Mouse (Mus musculus): ENCODE results near the gene Ulk2.
"Not testable (repeated sequence)": the region's sequence is repeated elsewhere in the genome, so short reads cannot be mapped to it uniquely, and the experiment has no call there.

The Ulk2 gene

GRCm38 (mm10) chr11:61854988-61855411 is at the start of gene Ulk2:
Ulk2 (minus strand) TSS chr11:61855073.
- peak; percentile 91 for DNase-seq (ENCODE audit: low spot score)

DNA sequence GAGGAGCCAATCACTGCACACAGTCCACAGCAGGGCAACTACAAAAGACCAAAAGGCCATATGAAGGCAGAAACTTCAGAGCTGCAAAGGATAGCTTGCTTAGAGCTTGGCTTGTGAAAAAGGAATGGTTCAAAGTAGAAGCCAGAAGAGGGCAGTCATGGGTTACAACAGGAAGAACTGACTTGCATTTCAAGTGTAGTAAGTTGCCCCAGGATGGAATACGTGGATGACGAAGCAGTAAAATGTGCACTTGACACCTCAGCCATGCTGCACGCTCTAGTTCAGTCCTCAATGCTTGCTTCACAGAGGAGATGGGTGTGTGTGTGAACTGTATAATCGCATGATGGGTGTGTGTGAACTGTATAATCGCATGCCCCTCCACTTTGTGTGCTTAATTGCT is 27.3 kb upstream of the Ulk2 start:
- peak; percentile 5 for DNase-seq (ENCODE audit: low spot score)

GRCm38 (mm10) chr11:61879921-61880320 is 25.0 kb upstream of the Ulk2 start:
- no peak for DNase-seq (ENCODE audit: low spot score)

GRCm38 (mm10) chr11:61871881-61872280 is 17.0 kb upstream of the Ulk2 start:
- no peak for DNase-seq (ENCODE audit: low spot score)

GRCm38 (mm10) chr11:61866856-61867255 is 12.0 kb upstream of the Ulk2 start:
- DNase-seq (ENCODE audit: low spot score): no peak

DNA sequence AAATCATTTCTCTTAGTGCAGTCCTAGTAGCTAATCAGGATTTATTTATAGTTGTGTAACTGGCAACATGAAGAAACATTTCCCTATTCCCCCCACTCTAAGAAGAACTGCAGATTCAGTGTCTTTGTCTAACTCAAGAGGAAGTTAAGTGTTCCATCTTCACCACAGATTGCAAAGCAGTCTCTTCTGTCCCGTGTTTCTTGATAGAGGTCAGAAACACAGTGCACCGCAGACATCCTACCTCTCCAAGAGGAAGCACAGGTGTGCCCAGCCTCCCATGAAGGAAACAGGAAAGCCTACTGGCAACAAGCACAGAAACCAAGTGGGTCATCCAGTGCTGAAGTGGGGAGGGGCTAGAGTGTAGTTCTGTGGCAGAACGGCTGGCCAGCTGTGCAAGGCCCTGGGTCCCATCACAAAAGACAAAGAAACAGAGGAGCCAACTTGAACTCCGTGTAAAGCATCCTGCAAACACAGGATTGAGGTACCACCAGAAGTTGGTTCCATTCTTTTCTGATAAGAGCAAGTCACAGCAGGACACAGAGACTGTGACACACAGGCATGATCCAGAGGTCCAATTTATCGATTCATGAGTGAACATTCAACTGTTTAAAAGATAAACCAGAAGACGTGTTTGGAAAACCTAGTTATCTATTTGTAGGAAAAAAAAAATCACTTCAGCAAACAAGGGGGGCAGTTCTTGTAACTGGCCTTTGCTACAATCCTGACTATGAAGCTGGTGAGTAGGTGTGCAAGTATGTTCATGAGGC is 7.1 kb upstream of the Ulk2 start:
- DNase-seq (ENCODE audit: low spot score): no peak

DNA sequence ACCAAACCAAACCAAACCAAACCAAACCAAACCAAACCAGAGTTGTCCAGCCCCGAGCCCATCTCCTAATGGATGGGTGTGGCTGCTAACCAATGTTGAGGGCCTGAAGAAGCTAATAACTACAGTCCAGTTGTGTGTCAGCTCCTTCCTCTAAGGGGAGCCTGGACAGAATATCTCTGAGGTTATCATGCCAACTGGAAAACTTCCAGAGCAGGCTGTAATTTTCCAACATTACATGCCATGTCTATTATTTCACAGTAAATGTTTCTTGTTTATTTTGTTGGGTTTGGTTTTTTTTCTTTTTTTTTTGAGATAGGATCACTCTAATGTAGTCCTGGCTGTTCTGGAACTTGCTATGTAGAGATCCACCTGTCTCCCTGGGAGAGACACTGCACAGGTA is 4.4 kb upstream of the Ulk2 start:
- no peak for DNase-seq (ENCODE audit: low spot score)

DNA sequence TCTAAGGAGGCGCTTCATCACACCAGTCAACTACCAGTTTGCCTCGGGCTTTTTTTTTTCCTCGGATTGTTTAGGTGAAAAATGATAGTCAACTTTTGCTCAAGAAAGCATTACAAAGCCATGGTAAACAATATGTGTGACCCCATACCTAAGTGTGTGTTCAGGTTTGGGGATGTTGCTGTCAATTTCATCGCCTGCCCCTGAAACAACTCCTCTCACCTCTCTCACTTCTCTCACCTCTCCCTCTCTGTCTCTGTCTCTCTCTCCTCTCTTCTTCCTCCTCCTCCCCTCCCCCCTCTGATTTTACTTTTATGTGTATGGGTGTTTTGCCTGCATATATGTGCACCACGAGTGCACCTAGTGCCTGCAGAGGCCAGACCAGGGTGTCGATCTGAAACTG is 666 bp upstream of the Ulk2 start:
- DNase-seq (ENCODE audit: low spot score): no peak

- peak; percentile 81 for DNase-seq (ENCODE audit: low spot score)
Measured at GRCm38 (mm10) chr11:61854211-61854987, 474 bp downstream of the Ulk2 start.

- no peak for DNase-seq (ENCODE audit: low spot score)
Measured at GRCm38 (mm10) chr11:61853659-61854058, 1.2 kb downstream of the Ulk2 start.

DNA sequence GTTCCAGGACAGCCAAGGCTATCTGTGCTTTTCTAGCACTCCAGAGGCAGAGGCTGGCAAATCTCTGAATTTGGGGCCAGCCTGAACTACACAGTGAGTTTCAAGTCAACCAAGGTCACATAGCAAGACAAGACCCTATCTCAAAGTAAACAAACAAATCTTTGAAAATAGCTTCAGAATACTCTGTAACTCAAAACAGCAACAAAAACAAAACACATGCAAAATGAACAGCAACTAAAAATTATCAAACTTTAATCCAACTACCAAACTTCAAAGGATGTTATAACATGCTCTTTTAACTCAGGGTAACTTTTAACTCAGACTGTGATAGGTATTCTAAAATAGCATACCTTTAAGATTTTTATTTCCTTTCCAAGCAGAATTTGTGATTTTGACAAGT is 2.0 kb downstream of the Ulk2 start:
- DNase-seq (ENCODE audit: low spot score): no peak

- DNase-seq (ENCODE audit: low spot score): no peak
Measured at GRCm38 (mm10) chr11:61851195-61851594, 3.7 kb downstream of the Ulk2 start.

DNA sequence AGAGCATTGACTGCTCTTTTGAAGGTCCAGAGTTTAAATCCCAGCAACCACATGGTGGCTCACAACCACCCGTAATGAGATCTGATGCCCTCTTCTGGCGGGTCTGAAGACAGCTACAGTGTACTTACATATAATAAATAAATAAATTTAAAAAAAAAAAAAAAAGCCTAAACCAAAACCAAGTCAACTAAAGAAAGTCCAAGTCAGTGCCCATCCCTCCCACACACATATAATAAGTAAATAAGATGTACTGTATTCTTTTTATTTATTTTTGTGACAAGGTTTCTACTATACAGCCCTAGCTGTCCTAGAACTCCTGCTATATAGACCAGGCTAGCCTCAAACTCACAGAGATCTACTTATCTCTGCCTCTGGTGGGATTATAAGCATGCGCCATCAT is 14.2 kb downstream of the Ulk2 start:
- not testable (repeated sequence) for DNase-seq (ENCODE audit: low spot score)

DNA sequence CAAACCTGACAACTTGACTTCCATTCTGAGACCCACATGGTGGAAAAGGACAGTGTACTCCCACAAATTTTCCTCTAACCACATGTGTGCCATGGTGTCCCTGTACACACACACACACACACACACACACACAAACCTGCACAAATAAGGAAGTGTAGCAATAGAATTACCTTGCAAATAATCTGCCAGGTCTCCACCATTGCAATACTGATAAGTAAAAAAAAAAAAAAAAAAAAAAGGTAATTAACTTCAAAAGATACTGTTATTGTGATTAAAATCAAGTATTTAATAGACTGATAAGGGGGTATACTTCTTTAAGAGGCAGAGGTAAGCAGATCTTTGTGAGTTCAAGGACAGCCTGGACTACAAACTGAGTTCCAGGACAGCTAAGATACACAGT is 14.9 kb downstream of the Ulk2 start:
- DNase-seq (ENCODE audit: low spot score): no peak

DNA sequence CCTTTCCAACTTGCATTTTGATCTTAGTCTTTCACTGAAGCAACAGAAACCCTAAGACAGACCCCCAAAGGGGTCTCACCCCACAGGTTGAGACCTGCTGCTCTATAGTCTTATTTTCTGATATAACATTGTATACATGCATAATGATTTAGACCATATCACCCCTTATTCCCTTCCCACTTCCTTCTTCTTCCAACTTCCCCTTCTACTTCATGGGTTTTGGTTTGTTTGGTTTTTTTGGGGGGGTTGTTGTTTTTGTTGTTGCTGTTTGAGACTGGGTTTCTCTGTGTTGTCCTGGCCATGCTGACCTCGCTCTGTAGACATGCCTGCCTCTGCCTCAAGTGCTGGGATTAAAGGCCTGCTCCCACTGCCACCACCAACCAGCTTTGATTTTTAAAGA is 15.7 kb downstream of the Ulk2 start:
- no peak for DNase-seq (ENCODE audit: low spot score)

DNA sequence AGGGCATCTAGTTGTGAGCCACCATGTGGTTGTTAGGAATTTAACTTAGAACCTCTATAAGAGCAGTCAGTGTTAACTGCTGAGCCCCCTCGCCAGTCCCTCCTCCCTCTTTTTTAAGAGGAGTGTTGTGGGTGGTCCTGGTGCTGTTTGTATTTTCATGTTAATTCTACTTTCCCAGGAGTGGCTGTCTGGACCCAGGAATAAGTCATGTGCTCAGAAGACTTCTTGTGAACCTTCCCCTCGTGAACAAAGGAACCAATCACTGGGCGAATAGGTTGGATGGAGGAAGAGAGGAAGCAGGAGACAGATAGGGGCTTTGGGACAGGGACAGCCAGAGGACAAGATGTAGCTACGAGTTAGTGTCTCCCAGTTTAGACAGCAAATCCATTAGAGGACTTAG is 45.1 kb downstream of the Ulk2 start:
- DNase-seq (ENCODE audit: low spot score): no peak

DNA sequence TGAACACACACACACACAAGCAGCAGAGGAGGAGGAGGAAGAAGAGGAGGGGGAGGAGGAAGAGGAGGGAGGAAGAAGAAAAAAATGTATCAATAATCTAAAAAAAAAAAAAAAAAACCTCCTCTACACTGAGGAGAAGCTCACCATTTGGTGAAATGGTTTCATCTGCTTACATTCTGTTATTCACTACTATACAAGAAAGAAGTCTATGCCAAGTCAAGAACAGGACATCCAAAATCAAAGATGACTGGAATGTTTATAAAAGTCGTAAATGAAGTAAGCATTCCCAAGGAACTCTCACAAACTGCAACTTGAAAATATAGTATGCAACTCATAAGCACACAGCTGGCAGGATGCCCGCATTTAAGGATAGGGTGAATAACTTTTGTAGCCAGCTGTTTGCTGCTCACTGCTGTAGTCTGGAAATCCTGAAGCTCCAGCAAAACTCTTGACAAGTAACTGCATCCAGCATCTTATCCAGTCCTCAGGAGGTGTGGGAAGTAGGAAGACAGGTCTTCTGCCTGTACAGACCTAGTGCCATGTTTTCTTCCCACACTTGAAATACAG is 46.2 kb downstream of the Ulk2 start:
- no peak for DNase-seq (ENCODE audit: low spot score)

- no peak for DNase-seq (ENCODE audit: low spot score)
Measured at GRCm38 (mm10) chr11:61793441-61793840, 61.4 kb downstream of the Ulk2 start.

DNA sequence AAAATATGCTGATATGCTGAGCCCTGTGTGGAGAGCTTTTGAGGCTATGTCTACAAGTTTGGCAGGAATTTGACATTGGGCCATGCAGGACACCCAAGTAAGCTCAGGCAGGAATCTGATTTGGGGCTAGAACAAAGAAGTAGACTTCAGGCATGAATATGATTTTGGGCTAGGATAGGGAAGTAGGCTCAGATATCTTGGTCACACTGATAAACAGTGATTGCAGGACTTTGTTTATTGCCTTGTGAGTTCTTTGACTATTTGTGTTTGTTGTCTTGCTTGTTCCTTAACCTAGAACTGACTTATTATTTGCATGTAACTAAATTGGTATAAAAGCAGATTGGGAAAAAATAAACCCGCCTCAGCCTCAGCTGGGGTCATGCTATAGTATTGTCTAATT is 66.3 kb downstream of the Ulk2 start:
- DNase-seq (ENCODE audit: low spot score): no peak

GRCm38 (mm10) chr11:61782526-61782925 is 72.3 kb downstream of the Ulk2 start:
- DNase-seq (ENCODE audit: low spot score): not testable (repeated sequence)

GRCm38 (mm10) chr11:61774551-61775149 is 80.2 kb downstream of the Ulk2 start:
- DNase-seq (ENCODE audit: low spot score): no peak

DNA sequence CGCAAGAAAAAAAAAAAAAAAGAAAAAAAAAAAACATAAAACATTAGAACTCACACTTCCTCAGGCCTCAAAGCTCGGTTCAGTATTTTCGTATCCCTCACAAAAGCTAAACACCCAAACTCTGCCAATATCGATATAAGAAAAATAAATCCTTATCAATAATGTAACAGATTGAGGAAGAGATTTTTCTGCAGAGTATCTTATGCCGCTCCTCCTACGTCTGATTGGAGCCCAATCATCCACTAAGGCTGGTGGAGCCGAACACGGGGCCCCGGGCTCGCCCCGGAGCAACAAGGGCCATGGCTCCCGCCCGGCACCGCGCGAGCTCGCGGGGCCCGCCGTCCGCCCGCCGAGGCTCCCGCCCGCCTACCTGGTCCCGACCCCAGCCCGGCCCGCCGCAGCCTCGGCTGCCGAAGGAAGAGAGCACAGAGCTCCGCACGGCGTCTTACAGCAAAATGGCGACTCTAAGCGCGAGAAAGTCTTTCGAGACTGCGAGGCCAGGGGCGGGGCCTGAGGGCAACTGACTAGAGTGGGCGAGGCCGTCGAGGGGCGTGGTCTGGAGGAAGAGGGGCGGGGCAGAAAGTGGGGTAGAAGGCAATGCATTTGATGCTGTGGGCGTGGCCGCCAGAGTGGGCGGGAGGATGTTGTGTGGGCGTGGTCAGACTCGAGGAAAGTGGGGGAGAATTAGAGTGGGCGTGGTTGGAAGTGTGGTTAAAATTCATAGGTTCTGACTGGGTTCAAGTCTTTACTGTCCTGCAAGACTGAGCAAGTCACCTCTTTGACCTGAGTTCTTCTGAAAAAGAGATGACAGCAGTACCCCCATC is 93.1 kb downstream of the Ulk2 start, which contains the start of gene Prpsap2:
Prpsap2 (minus strand) TSS at position 505 of the 824 bp plus-strand sequence.
- peak; percentile 99 for DNase-seq (ENCODE audit: low spot score)

Data from retina, embryonic 14.5 days (tissue).